Mouse (Mus musculus) left cerebral cortex, postnatal 25 days (tissue): Measurements from ENCODE around the gene Dynlt1f. TPM values are rescaled to one million over a fixed set of nuclear protein-coding genes. Genes with fewer than 3 reads are reported as not detected.
"Not testable (repeated sequence)": the region's sequence is repeated elsewhere in the genome, so short reads cannot be mapped to it uniquely, and the experiment has no call there.

Experiments used
- DNase-seq, 2 experiments: peaks; one replicate each; pipeline ENCODE4 v3.0.0; 2022; ENCODE audit warnings: low spot score in 2 of 2, mixed read lengths in 1 of 2
- intact Hi-C: fragments of 180-260 bp; cut with DNase I; formaldehyde crosslinking; loops from one replicate; pipeline ENCODE4 v1.15.1; 2025
- total RNA-seq, 2 experiments: library from RNA; stranded (reverse); gene quantifications; 2 replicates each; pipeline ENCODE4 v1.2.3; 2021

Dynlt1f gene
- total RNA-seq, 2 experiments from 2014 or later: 37.0 to 42.8 TPM

- DNase-seq, intact Hi-C loops: not testable (repeated sequence)
Observed at GRCm38 (mm10) chr17:6665389-6665788, 9.7 kb upstream of the Dynlt1f start.

GRCm38 (mm10) chr17:6662840-6663239 lies 7.1 kb upstream of the Dynlt1f start:
- intact Hi-C loops, DNase-seq: not testable (repeated sequence)

- intact Hi-C loops, DNase-seq: not testable (repeated sequence)
Observed at GRCm38 (mm10) chr17:6661093-6661816, 5.6 kb upstream of the Dynlt1f start.

- DNase-seq, intact Hi-C loops: not testable (repeated sequence)
Observed at GRCm38 (mm10) chr17:6660589-6660988, 4.9 kb upstream of the Dynlt1f start.

- intact Hi-C loops, DNase-seq: not testable (repeated sequence)
Observed at GRCm38 (mm10) chr17:6658801-6659200, 3.1 kb upstream of the Dynlt1f start, which contains the start of gene Sytl3. Gene Sytl3 (plus strand): TSS chr17:6659093.

GRCm38 (mm10) chr17:6656471-6656870 lies 771 bp upstream of the Dynlt1f start:
- DNase-seq, intact Hi-C loops: not testable (repeated sequence)

GRCm38 (mm10) chr17:6655087-6655511 lies 601 bp downstream of the Dynlt1f start:
- intact Hi-C loops: not testable (repeated sequence)
- peak; percentile 69 to 75 for DNase-seq

GRCm38 (mm10) chr17:6653341-6653946 lies 2.3 kb downstream of the Dynlt1f start:
- DNase-seq, intact Hi-C loops: not testable (repeated sequence)

GRCm38 (mm10) chr17:6650904-6651565 lies 4.7 kb downstream of the Dynlt1f start:
- DNase-seq: peak in 1 of 2 experiments; percentile 80
- intact Hi-C loops: not testable (repeated sequence)

GRCm38 (mm10) chr17:6647452-6647851 lies 8.2 kb downstream of the Dynlt1f start:
- DNase-seq, intact Hi-C loops: not testable (repeated sequence)

GRCm38 (mm10) chr17:6646841-6647240 lies 8.9 kb downstream of the Dynlt1f start:
- intact Hi-C loops, DNase-seq: not testable (repeated sequence)

GRCm38 (mm10) chr17:6645668-6646067 lies 10.0 kb downstream of the Dynlt1f start:
- intact Hi-C loops, DNase-seq: not testable (repeated sequence)

- DNase-seq, intact Hi-C loops: not testable (repeated sequence)
Observed at GRCm38 (mm10) chr17:6644673-6645072, 11.0 kb downstream of the Dynlt1f start.

- intact Hi-C loops, DNase-seq: not testable (repeated sequence)
Observed at GRCm38 (mm10) chr17:6644210-6644609, 11.5 kb downstream of the Dynlt1f start.

- intact Hi-C loops, DNase-seq: not testable (repeated sequence)
Observed at GRCm38 (mm10) chr17:6640771-6641429, 14.8 kb downstream of the Dynlt1f start.

- DNase-seq, intact Hi-C loops: not testable (repeated sequence)
Observed at GRCm38 (mm10) chr17:6640044-6640637, 15.6 kb downstream of the Dynlt1f start.

GRCm38 (mm10) chr17:6639486-6639885 lies 16.2 kb downstream of the Dynlt1f start:
- DNase-seq, intact Hi-C loops: not testable (repeated sequence)

GRCm38 (mm10) chr17:6638444-6638843 lies 17.3 kb downstream of the Dynlt1f start:
- DNase-seq, intact Hi-C loops: not testable (repeated sequence)

GRCm38 (mm10) chr17:6637434-6637833 lies 18.3 kb downstream of the Dynlt1f start:
- intact Hi-C loops, DNase-seq: not testable (repeated sequence)
